Mouse (Mus musculus): ENCODE results near the gene Nr5a1. TPM values are rescaled to one million over a fixed set of nuclear protein-coding genes. Genes with fewer than 3 reads are reported as not detected.

Nr5a1 gene
- polyA plus RNA-seq, 1 experiment: 0.05 TPM

DNA sequence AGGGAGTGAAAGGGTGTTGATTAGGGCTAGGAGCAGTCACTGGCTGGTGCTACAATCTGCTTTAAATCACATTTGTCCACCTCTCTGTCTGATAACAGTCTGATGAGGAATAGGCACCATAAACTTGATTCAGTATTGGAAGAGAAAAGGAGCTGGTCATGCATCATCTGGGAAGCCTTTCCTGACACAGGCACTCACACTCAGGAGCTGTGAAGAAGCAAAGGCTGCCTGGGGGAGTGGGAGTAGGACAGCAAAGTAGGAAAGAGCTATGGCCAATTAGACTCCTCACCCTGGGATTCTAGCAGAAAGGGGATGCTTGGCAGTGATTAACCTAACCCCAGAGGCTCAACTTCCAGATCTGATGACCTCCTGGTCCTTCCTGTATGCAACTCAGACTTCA lies 21.4 kb upstream of the Nr5a1 start:
- H3ac ChIP-seq (ENCODE audit: control insufficient read depth, insufficient read length): no peak overlapping the region
- no peak overlapping the region for H3K4me2 ChIP-seq (ENCODE audit: low read depth)
- peaks cover 7% of the 10 kb centered on the region for H3K36me3 ChIP-seq (ENCODE audit: control insufficient read depth, insufficient read depth)
- no peak overlapping the region for H3K4me3 ChIP-seq
- no peaks in the 10 kb centered on the region for H3K27me3 ChIP-seq (ENCODE audit: control insufficient read depth, insufficient read depth, insufficient read length)
- H3K79me2 ChIP-seq (ENCODE audit: control insufficient read depth, insufficient read depth): no peaks in the 10 kb centered on the region
- no peak for TF ChIP-seq TCF12 (IDR thresholded peaks at IDR 0.05; ENCODE audit: insufficient read depth, poor library complexity, severe bottlenecking)
- TF ChIP-seq MYOG (IDR thresholded peaks at IDR 0.05; ENCODE audit: control insufficient read depth in 1 of 3, insufficient read depth in 1 of 3, insufficient read length in 2 of 3, low read depth in 2 of 3): no peak
- no peak for TF ChIP-seq SRF (IDR thresholded peaks at IDR 0.05; ENCODE audit: control insufficient read depth, insufficient read length, low read depth)
- TF ChIP-seq CEBPB (IDR thresholded peaks at IDR 0.05; ENCODE audit: insufficient read depth, poor library complexity, severe bottlenecking): no peak
- no peak for TF ChIP-seq TCF3 (IDR thresholded peaks at IDR 0.05; ENCODE audit: insufficient read length, low read depth)
- TF ChIP-seq REST (IDR thresholded peaks at IDR 0.05; ENCODE audit: insufficient read depth, insufficient read length): no peak
- TF ChIP-seq MAX (IDR thresholded peaks at IDR 0.05; ENCODE audit: low read depth): no peak
- no peak for TF ChIP-seq MYOD1 (IDR thresholded peaks at IDR 0.05; ENCODE audit: control insufficient read depth in 1 of 3, insufficient read length in 2 of 3, low read depth in 2 of 3)
- no peak for TF ChIP-seq USF1 (IDR thresholded peaks at IDR 0.05; ENCODE audit: low read depth)
- TF ChIP-seq POLR2AphosphoS2 (IDR thresholded peaks at IDR 0.05; ENCODE audit: insufficient read length, low read depth): no peak
- TF ChIP-seq E2F4 (IDR thresholded peaks at IDR 0.05; ENCODE audit: insufficient read depth): no peak
- no peak for TF ChIP-seq POLR2A (IDR thresholded peaks at IDR 0.05; ENCODE audit: insufficient read length, low read depth)

DNA sequence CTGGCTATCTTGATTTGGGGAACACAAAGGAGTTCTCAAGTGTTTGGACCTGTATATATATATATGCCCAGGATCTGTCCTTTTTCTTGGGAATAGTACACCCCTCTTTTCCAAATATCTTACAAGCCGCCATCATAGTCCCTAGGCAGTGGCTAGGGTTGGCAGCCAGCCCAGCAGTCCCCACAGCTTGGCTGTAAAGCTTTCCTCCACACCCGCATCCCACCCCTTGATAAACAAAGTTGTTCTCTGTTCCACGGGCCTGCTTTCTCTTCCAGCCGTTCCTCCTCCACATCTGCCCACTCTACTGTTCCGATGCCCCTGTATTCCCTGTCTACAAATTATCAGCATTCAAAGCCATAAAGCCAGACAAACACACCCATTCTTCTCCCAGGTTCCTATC lies 20.4 kb upstream of the Nr5a1 start:
- Histone ChIP-seq H3K27me3 (ENCODE audit: control insufficient read depth, insufficient read depth, insufficient read length) (no peaks in the 10 kb centered on the region), H3ac (ENCODE audit: control insufficient read depth, insufficient read length) (no peak overlapping the region), H3K4me3 (no peak overlapping the region), H3K79me2 (ENCODE audit: control insufficient read depth, insufficient read depth) (no peaks in the 10 kb centered on the region), H3K36me3 (ENCODE audit: control insufficient read depth, insufficient read depth) (peaks cover 8% of the 10 kb centered on the region), H3K4me2 (ENCODE audit: low read depth) (no peak overlapping the region)
- no peak for TF ChIP-seq MYOG (IDR thresholded peaks at IDR 0.05; ENCODE audit: control insufficient read depth in 1 of 3, insufficient read depth in 1 of 3, insufficient read length in 2 of 3, low read depth in 2 of 3)
- no peak for TF ChIP-seq TCF12 (IDR thresholded peaks at IDR 0.05; ENCODE audit: insufficient read depth, poor library complexity, severe bottlenecking)
- TF ChIP-seq REST (IDR thresholded peaks at IDR 0.05; ENCODE audit: insufficient read depth, insufficient read length): no peak
- TF ChIP-seq USF1 (IDR thresholded peaks at IDR 0.05; ENCODE audit: low read depth): no peak
- TF ChIP-seq E2F4 (IDR thresholded peaks at IDR 0.05; ENCODE audit: insufficient read depth): no peak
- TF ChIP-seq MYOD1 (IDR thresholded peaks at IDR 0.05; ENCODE audit: control insufficient read depth in 1 of 3, insufficient read length in 2 of 3, low read depth in 2 of 3): no peak
- no peak for TF ChIP-seq CEBPB (IDR thresholded peaks at IDR 0.05; ENCODE audit: insufficient read depth, poor library complexity, severe bottlenecking)
- TF ChIP-seq MAX (IDR thresholded peaks at IDR 0.05; ENCODE audit: low read depth): no peak
- TF ChIP-seq SRF (IDR thresholded peaks at IDR 0.05; ENCODE audit: control insufficient read depth, insufficient read length, low read depth): no peak
- no peak for TF ChIP-seq POLR2A (IDR thresholded peaks at IDR 0.05; ENCODE audit: insufficient read length, low read depth)
- no peak for TF ChIP-seq TCF3 (IDR thresholded peaks at IDR 0.05; ENCODE audit: insufficient read length, low read depth)
- no peak for TF ChIP-seq POLR2AphosphoS2 (IDR thresholded peaks at IDR 0.05; ENCODE audit: insufficient read length, low read depth)

DNA sequence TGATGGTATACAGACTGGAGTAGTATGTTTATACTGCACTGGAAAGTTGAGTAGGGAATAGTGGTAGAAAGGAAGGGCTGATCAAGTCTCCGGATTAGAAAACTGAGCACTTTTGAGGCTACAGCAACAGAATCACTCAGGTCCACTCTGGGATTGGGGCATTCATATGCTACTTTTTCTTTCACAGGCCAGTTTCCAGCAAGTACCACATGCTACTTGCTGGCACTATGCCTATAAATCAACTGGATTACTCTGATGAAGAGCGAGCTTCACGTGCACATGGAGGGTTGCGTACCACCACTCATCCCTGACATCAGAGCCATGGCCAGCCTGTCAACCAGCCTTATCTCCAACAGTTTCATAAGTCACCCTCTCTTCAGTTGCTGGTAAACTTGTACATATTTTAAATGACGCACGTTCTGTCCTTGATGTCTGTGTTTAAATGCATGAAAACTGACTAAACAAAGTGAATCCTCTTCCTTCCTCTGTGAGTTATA lies 16.0 kb upstream of the Nr5a1 start:
- Histone ChIP-seq H3K4me2 (ENCODE audit: low read depth) (no peak overlapping the region), H3K27me3 (ENCODE audit: control insufficient read depth, insufficient read depth, insufficient read length) (no peaks in the 10 kb centered on the region), H3K36me3 (ENCODE audit: control insufficient read depth, insufficient read depth) (peaks cover 19% of the 10 kb centered on the region), H3ac (ENCODE audit: control insufficient read depth, insufficient read length) (no peak overlapping the region), H3K79me2 (ENCODE audit: control insufficient read depth, insufficient read depth) (no peaks in the 10 kb centered on the region), H3K4me3 (no peak overlapping the region)
- no peak for TF ChIP-seq POLR2AphosphoS2 (IDR thresholded peaks at IDR 0.05; ENCODE audit: insufficient read length, low read depth)
- no peak for TF ChIP-seq TCF12 (IDR thresholded peaks at IDR 0.05; ENCODE audit: insufficient read depth, poor library complexity, severe bottlenecking)
- TF ChIP-seq E2F4 (IDR thresholded peaks at IDR 0.05; ENCODE audit: insufficient read depth): no peak
- no peak for TF ChIP-seq MAX (IDR thresholded peaks at IDR 0.05; ENCODE audit: low read depth)
- TF ChIP-seq TCF3 (IDR thresholded peaks at IDR 0.05; ENCODE audit: insufficient read length, low read depth): no peak
- no peak for TF ChIP-seq CEBPB (IDR thresholded peaks at IDR 0.05; ENCODE audit: insufficient read depth, poor library complexity, severe bottlenecking)
- no peak for TF ChIP-seq SRF (IDR thresholded peaks at IDR 0.05; ENCODE audit: control insufficient read depth, insufficient read length, low read depth)
- no peak for TF ChIP-seq POLR2A (IDR thresholded peaks at IDR 0.05; ENCODE audit: insufficient read length, low read depth)
- TF ChIP-seq MYOD1 (IDR thresholded peaks at IDR 0.05; ENCODE audit: control insufficient read depth in 1 of 3, insufficient read length in 2 of 3, low read depth in 2 of 3): no peak
- TF ChIP-seq REST (IDR thresholded peaks at IDR 0.05; ENCODE audit: insufficient read depth, insufficient read length): no peak
- TF ChIP-seq USF1 (IDR thresholded peaks at IDR 0.05; ENCODE audit: low read depth): no peak
- no peak for TF ChIP-seq MYOG (IDR thresholded peaks at IDR 0.05; ENCODE audit: control insufficient read depth in 1 of 3, insufficient read depth in 1 of 3, insufficient read length in 2 of 3, low read depth in 2 of 3)

DNA sequence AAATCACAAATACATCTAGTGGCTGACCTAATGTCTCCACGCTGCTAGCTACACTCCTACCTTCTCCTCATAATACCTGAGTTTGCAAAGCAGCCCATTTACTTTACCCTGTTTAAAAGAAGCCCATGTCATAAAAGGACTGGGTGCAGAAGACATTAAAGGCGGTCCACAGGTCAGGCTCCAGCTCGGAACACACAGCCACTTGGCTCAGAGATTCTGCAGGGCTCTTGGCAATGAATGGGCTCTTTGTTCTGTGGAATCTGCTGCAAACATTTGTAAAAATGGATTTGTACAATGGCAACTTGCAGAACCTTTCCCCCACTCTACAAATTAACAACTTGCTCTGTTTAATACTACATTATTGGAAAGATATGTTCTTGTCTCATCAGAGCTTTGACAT lies 11.1 kb upstream of the Nr5a1 start:
- H3K36me3 ChIP-seq (ENCODE audit: control insufficient read depth, insufficient read depth): peaks cover 16% of the 10 kb centered on the region
- no peak overlapping the region for H3ac ChIP-seq (ENCODE audit: control insufficient read depth, insufficient read length)
- H3K79me2 ChIP-seq (ENCODE audit: control insufficient read depth, insufficient read depth): no peaks in the 10 kb centered on the region
- H3K4me3 ChIP-seq: no peak overlapping the region
- TF ChIP-seq MYOG (IDR thresholded peaks at IDR 0.05; ENCODE audit: control insufficient read depth in 1 of 3, insufficient read depth in 1 of 3, insufficient read length in 2 of 3, low read depth in 2 of 3) (no peak), TCF3 (IDR thresholded peaks at IDR 0.05; ENCODE audit: insufficient read length, low read depth) (no peak), POLR2A (IDR thresholded peaks at IDR 0.05; ENCODE audit: insufficient read length, low read depth) (no peak)
- H3K27me3 ChIP-seq (ENCODE audit: control insufficient read depth, insufficient read depth, insufficient read length): no peaks in the 10 kb centered on the region
- no peak overlapping the region for H3K4me2 ChIP-seq (ENCODE audit: low read depth)

DNA sequence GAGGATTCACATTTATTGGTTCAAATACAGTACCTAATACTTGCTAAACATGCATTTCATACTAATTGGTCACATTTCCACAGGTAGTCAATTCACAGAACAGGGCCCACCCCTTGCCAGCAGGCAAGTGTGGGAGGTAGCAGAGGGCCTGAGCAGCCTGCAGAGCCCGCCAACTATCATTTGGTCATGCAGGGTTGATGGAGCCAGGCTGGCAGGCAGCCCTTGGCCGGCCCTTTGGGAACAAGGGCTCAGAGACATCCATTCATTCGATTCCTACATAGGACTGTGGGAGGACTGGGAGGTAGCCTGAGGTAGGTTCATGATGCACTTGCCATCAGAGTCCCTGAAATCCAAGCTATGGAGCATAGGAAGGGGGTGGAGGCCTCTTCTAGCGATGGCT lies 9.0 kb upstream of the Nr5a1 start:
- H3K79me2 ChIP-seq (ENCODE audit: control insufficient read depth, insufficient read depth): no peaks in the 10 kb centered on the region
- H3K4me3 ChIP-seq: no peak overlapping the region
- H3K27me3 ChIP-seq (ENCODE audit: control insufficient read depth, insufficient read depth, insufficient read length): no peaks in the 10 kb centered on the region
- no peak overlapping the region for H3K4me2 ChIP-seq (ENCODE audit: low read depth)
- no peak overlapping the region for H3ac ChIP-seq (ENCODE audit: control insufficient read depth, insufficient read length)
- TF ChIP-seq USF1 (IDR thresholded peaks at IDR 0.05; ENCODE audit: low read depth) (no peak), TCF3 (IDR thresholded peaks at IDR 0.05; ENCODE audit: insufficient read length, low read depth) (no peak), E2F4 (IDR thresholded peaks at IDR 0.05; ENCODE audit: insufficient read depth) (no peak), POLR2A (IDR thresholded peaks at IDR 0.05; ENCODE audit: insufficient read length, low read depth) (no peak), POLR2AphosphoS2 (IDR thresholded peaks at IDR 0.05; ENCODE audit: insufficient read length, low read depth) (no peak), MAX (IDR thresholded peaks at IDR 0.05; ENCODE audit: low read depth) (no peak), CEBPB (IDR thresholded peaks at IDR 0.05; ENCODE audit: insufficient read depth, poor library complexity, severe bottlenecking) (no peak), REST (IDR thresholded peaks at IDR 0.05; ENCODE audit: insufficient read depth, insufficient read length) (no peak)
- peaks cover 6% of the 10 kb centered on the region for H3K36me3 ChIP-seq (ENCODE audit: control insufficient read depth, insufficient read depth)
